Mouse (Mus musculus) small intestine, adult 2 months (tissue): ENCODE measurements around the gene Suclg2.

ENCODE experiments used
- CTCF ChIP-seq: fragments of 200-500 bp; IDR thresholded peaks from 2 replicates; pipeline ENCODE4 v1.5.1; 2012; ENCODE audit warnings: low read depth, mild to moderate bottlenecking, control low read depth, inconsistent platforms, low read length, moderate library complexity, mixed read lengths; ENCODE audit not compliant: insufficient replicate concordance, insufficient read length; ENCODE audit errors: extremely low read depth
- POLR2A ChIP-seq: fragments of 200-500 bp; IDR thresholded peaks from 2 replicates; pipeline ENCODE4 v1.6.1; 2012; ENCODE audit warnings: low read depth, mild to moderate bottlenecking, control low read depth, inconsistent platforms, low read length, moderate library complexity

DNA sequence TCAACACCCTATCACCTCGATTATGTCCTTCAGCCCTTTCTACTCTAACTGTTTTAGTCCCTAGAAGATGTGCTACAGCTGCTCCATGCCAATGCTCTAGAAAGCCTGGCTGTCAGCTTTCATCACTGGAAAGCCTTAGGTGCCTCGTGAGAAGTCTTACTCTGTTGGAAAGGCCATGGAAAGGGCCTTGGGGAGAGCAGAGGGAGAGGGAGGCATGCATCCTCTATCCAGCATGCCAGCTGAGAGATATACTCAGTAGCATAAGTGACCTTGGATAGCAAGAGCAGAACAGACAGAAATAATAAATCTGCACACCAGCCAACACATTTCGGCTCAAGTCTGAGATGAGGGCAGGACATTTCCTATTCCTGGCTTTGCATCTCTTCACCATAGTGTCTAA is 173.3 kb downstream of the Suclg2 start:
- TF ChIP-seq CTCF, result no peak
- no peak for TF ChIP-seq POLR2A
